Mouse (Mus musculus): ENCODE results near the gene Ppm1h.

DNA sequence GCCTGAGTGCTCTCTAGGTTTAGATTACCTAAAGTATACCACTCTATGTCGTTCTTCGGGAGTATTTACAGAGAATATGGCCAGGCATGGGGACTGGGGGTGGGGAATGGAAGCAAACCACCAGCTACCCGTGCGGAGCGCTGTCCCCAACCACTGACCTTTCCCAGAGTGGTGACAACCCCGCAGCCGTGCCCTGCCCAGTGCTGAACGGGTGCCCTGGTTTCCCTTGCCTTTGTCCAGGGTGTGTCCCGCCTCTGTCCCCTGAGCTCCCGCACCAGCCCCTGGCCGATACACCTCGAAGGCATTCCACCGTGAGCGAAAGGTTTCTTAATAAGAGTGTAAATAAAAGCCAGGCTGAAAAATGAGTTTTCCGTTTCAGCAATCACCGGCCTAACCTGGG is 282.2 kb downstream of the Ppm1h start:
- TF ChIP-seq CTCF (IDR thresholded peaks at IDR 0.05; ENCODE audit: extremely low read depth, insufficient read depth, low read length) (no peak), POLR2A (IDR thresholded peaks at IDR 0.05; ENCODE audit: extremely low read depth, insufficient read depth, low read length) (no peak)

Measured in cortical plate, adult 2 months (tissue).